Mouse (Mus musculus): ENCODE results near the gene Aspm.

DNA sequence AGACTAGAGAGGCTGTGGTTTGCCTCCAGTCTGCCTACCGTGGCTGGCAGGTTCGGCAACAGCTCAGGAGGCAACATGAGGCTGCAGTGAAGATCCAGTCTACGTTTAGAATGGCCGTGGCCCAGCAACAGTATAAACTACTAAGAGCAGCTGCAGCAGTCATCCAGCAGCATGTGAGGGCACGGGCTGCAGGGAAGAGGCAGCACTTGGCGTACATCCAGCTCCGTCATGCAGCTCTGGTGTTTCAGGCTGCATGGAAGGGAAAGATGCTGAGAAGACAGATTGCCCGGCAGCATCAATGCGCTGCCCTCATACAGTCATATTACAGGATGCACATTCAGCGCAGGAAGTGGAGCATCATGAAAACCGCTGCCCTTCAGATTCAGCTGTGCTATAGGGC is 24.3 kb downstream of the Aspm start:
- TF ChIP-seq FLI1 (IDR thresholded peaks at IDR 0.05; ENCODE audit: low read length) (no peak), GATA1 (IDR thresholded peaks at IDR 0.05; ENCODE audit: borderline replicate concordance, low read length) (no peak)

Data from megakaryocyte, embryonic 14.5 days (primary cell).